Mouse (Mus musculus) embryonic facial prominence, embryonic 12.5 days (tissue): ENCODE measurements around the gene Islr. TPM values are rescaled to one million over a fixed set of nuclear protein-coding genes. Genes with fewer than 3 reads are reported as not detected.

ENCODE experiments used
- ATAC-seq: fragments of 200-750 bp; cut with Nextera tagmentation; 2 replicates; pipeline ENCODE4 v1.8.0; 2017; ENCODE audit not compliant: insufficient number of reproducible peaks, insufficient read depth, low FRiP score, low TSS enrichment
- H3K27ac ChIP-seq: fragments of 300-500 bp; sonication (generic); 2 replicates; pipeline ENCODE4 v1.5.1; 2016; ENCODE audit warnings: mild to moderate bottlenecking
- H3K27me3 ChIP-seq: fragments of 300-500 bp; sonication (generic); 2 replicates; pipeline ENCODE4 v1.6.1; 2016; ENCODE audit warnings: mild to moderate bottlenecking, moderate library complexity
- H3K36me3 ChIP-seq: fragments of 300-500 bp; sonication (generic); 2 replicates; pipeline ENCODE4 v1.6.1; 2016; ENCODE audit warnings: mild to moderate bottlenecking
- H3K4me1 ChIP-seq: fragments of 300-500 bp; sonication (generic); 2 replicates; pipeline ENCODE4 v1.6.1; 2016
- H3K4me2 ChIP-seq: fragments of 300-500 bp; sonication (generic); replicated peaks from 2 replicates; pipeline ENCODE4 v1.6.1; 2016; ENCODE audit warnings: mild to moderate bottlenecking, moderate library complexity
- H3K4me3 ChIP-seq: fragments of 300-500 bp; sonication (generic); 2 replicates; pipeline ENCODE4 v1.5.1; 2016; ENCODE audit warnings: mild to moderate bottlenecking
- H3K9ac ChIP-seq: fragments of 300-500 bp; sonication (generic); 2 replicates; pipeline ENCODE4 v1.6.1; 2016; ENCODE audit warnings: mild to moderate bottlenecking, moderate library complexity
- H3K9me3 ChIP-seq: fragments of 300-500 bp; sonication (generic); 2 replicates; pipeline ENCODE4 v1.6.1; 2016; ENCODE audit warnings: mild to moderate bottlenecking, moderate library complexity
- WGBS: fragments of 180-500 bp; shearing (Covaris S2); methylation state at CpG from one replicate; pipeline ENCODE4 v1.1.7; 2016; 5-methylcytosine and 5-hydroxymethylcytosine counted together
- polyA plus RNA-seq: library from polyadenylated mRNA; unstranded; fragments of >200 nt; fragmentation: Nextera tagmentation; extraction: Ambion mirVana; gene quantifications from 2 replicates; pipeline ENCODE4 v1.2.1, GENCODE M21; 2016

The Islr gene
- polyA plus RNA-seq, 1 experiment from 2014 or later = 95.6 TPM

DNA sequence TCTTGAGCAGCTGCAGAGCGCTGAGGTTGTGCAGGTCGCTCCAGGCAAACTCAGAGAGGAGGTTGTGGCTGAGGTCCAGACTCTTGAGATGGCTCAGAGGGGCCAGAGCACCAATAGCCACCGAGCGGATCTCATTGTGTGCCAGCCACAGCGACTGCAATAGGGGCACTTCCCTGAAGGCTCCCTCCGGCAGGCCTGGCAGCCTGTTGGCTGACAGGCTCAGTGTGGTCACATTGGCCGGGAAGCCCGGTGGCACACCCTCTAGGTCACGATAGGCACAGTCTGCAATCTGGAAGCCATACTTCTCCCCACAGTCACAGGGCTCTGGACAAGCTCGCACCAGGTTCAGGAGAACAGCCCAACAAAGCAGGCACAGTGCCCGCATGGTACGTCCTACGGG is 46.3 kb downstream of the Islr start:
- peaks cover 71% of the 10 kb centered on the region for H3K4me1 ChIP-seq
- no peak for ATAC-seq
- peaks cover 8% of the 10 kb centered on the region; the same call in 1 of the 2 replicates for H3K36me3 ChIP-seq
- no peaks in the 10 kb centered on the region for H3K27me3 ChIP-seq
- WGBS = 71% methylated on average over 13 of the region's 13 CpGs
- H3K27ac ChIP-seq = peak overlapping the region; percentile 98
- H3K4me2 ChIP-seq = peak overlapping the region; percentile 57
- H3K9ac ChIP-seq = peak overlapping the region; percentile 48
- H3K4me3 ChIP-seq = peak overlapping the region; percentile 33
- H3K9me3 ChIP-seq = no peaks in the 10 kb centered on the region

- Histone ChIP-seq H3K27ac (peak overlapping the region; percentile 98), H3K27me3 (no peaks in the 10 kb centered on the region), H3K4me3 (peak overlapping the region; percentile 33), H3K4me2 (peak overlapping the region; percentile 57), H3K9ac (peak overlapping the region; percentile 48; the same call in 1 of the 2 replicates), H3K4me1 (peaks cover 70% of the 10 kb centered on the region), H3K9me3 (no peaks in the 10 kb centered on the region), H3K36me3 (peaks cover 13% of the 10 kb centered on the region)
- 85% methylated on average over 22 of the region's 22 CpGs for WGBS
- ATAC-seq = no peak
These were observed 47.1 kb downstream of the Islr start for GRCm38 (mm10) chr9:58156819-58157560.

DNA sequence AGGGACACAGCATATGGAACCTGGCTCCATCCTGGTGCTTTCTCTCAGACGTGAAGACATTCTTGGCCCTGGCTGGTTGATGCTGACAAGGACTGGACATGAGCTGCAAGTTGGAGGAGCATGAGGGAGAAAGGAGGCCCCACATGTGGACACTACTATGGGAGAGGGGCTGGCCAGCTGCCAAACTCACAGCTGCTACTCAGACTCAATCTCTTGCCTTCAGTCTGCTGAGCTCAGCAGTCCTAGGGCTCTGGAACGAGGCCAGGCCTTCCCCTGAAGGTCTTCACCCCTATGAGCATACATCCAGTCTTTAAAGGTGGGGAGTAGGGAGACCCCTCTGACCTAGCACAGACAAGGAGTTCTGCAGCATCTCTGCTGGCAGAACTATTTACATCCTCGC is 48.7 kb downstream of the Islr start:
- Histone ChIP-seq H3K36me3 (peaks cover 25% of the 10 kb centered on the region), H3K4me1 (peaks cover 69% of the 10 kb centered on the region), H3K9me3 (no peaks in the 10 kb centered on the region), H3K27me3 (no peaks in the 10 kb centered on the region), H3K9ac (no peak overlapping the region), H3K4me2 (peak overlapping the region; percentile 57), H3K27ac (peak overlapping the region; percentile 73), H3K4me3 (0 out of 2 replicates have a peak overlapping the region, but pooled peaks have one; percentile 10)
- 56% methylated on average over 3 of the region's 3 CpGs for WGBS
- no peak for ATAC-seq

DNA sequence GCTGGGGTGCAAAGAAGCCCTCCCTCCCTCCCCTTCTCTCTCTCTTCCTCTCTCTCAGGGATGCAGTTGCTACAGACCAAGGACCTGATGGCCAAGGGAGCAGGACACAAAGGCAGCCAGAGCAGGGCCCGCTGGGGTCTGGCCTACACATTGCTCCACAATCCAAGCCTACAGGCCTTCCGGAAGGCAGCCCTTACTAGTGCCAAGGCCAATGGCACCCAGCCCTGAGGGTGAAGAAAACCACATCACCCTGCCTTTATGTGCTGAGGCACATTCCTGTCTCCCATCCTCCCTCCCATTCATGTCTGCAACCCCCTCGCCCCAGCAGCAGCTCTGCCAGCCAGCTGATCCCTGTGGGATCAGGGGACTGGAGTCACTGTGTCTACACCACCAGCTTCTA is 51.0 kb downstream of the Islr start:
- no peak overlapping the region for H3K4me2 ChIP-seq

GRCm38 (mm10) chr9:58150733-58151361 is 53.3 kb downstream of the Islr start:
- H3K27ac ChIP-seq = no peak overlapping the region
- H3K9me3 ChIP-seq = no peaks in the 10 kb centered on the region
- H3K4me2 ChIP-seq = no peak overlapping the region
- H3K4me1 ChIP-seq = peaks cover 29% of the 10 kb centered on the region
- WGBS = 73% methylated on average over 4 of the region's 4 CpGs
- no peak overlapping the region for H3K9ac ChIP-seq
- no peak for ATAC-seq
- H3K36me3 ChIP-seq = peaks cover 37% of the 10 kb centered on the region
- no peaks in the 10 kb centered on the region for H3K27me3 ChIP-seq
- no peak overlapping the region for H3K4me3 ChIP-seq

More for the DNA sequence above, 51.0 kb downstream of the Islr start:
- WGBS = 76% methylated on average over 3 of the region's 3 CpGs
- Histone ChIP-seq H3K36me3 (peaks cover 37% of the 10 kb centered on the region), H3K4me1 (peaks cover 48% of the 10 kb centered on the region), H3K9ac (0 out of 2 replicates have a peak overlapping the region, but pooled peaks have one; percentile 5), H3K27ac (peak overlapping the region; percentile 70; the same call in 1 of the 2 replicates), H3K4me3 (no peak overlapping the region), H3K27me3 (no peaks in the 10 kb centered on the region), H3K9me3 (no peaks in the 10 kb centered on the region)
- no peak for ATAC-seq

GRCm38 (mm10) chr9:58148806-58149205 is 55.3 kb downstream of the Islr start:
- Histone ChIP-seq H3K4me1 (peaks cover 26% of the 10 kb centered on the region), H3K4me2 (no peak overlapping the region), H3K27me3 (no peaks in the 10 kb centered on the region), H3K9me3 (no peaks in the 10 kb centered on the region), H3K36me3 (peaks cover 34% of the 10 kb centered on the region), H3K4me3 (no peak overlapping the region), H3K9ac (no peak overlapping the region), H3K27ac (no peak overlapping the region)
- 61% methylated on average over 2 of the region's 2 CpGs for WGBS
- no peak for ATAC-seq

DNA sequence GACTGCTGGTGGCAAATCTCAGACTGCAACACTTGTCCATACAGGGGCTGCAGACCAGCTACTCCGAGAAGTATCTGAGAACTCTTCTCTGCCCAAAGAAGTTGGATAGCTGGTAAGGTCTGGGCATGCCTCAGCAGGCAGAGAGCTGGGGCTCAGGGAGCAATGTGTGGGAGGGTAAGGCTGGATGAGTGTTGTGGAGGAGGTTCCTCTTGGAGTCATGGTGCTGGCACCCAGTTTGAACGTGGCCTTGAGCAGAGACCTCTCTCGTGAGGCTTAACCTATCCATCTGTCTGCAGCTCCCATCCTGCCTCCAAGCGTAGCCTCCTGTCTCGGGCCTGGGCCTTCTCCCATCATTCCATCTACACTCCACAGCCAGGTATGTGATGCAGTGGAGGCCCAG is 58.7 kb downstream of the Islr start:
- ATAC-seq = no peak
- Histone ChIP-seq H3K4me1 (peaks cover 27% of the 10 kb centered on the region), H3K36me3 (peaks cover 18% of the 10 kb centered on the region), H3K9me3 (no peaks in the 10 kb centered on the region), H3K27me3 (no peaks in the 10 kb centered on the region), H3K4me3 (no peak overlapping the region), H3K27ac (no peak overlapping the region), H3K4me2 (no peak overlapping the region), H3K9ac (no peak overlapping the region)
- 74% methylated on average over 5 of the region's 5 CpGs for WGBS

DNA sequence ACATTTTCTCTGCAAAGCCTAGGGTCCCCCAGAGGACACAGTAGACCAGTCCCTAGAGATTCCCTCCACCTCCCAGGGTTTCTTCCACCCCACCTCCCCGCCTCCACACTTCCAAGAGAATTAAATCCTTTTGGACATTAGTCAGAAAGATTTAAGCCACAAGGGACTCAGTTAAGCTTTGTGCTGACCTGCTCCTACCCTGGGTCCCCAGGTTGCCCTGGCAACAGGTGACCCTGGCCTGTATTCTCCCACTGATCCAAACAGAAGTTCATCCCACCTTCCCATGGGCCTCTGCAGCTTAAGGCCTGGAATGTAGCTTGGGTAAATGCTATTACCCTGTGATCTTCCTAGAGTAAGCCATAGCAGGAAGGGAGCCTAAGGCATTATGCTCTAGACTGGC is 59.4 kb downstream of the Islr start:
- Histone ChIP-seq H3K27ac (no peak overlapping the region), H3K27me3 (no peaks in the 10 kb centered on the region), H3K36me3 (peaks cover 12% of the 10 kb centered on the region), H3K4me3 (no peak overlapping the region), H3K9ac (no peak overlapping the region), H3K9me3 (no peaks in the 10 kb centered on the region), H3K4me1 (peaks cover 34% of the 10 kb centered on the region), H3K4me2 (no peak overlapping the region)
- WGBS = 54% methylated on average over 1 of the region's 1 CpGs
- ATAC-seq = no peak

DNA sequence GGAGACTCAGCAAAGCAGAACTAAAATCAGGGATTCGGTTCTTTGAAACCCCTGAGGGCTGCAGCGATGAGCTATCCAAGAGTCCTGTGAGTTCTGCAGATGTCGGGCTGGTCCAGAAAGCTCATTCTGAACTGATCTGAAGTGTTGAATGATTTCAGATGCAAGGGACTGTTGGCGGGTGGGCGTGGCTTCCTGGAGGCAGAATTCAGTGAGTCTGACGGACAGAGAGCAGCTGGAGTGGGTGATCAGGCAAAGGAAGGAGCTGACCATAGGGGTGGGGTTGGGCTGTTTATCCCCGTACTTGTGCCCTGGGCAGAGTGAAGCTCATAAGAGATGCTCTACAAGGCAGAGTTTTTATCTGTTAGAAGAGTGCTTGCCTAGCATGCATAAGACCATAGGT is 60.7 kb downstream of the Islr start:
- Histone ChIP-seq H3K9ac (no peak overlapping the region), H3K36me3 (peaks cover 5% of the 10 kb centered on the region; the same call in 1 of the 2 replicates), H3K27me3 (no peaks in the 10 kb centered on the region), H3K4me3 (no peak overlapping the region), H3K27ac (0 out of 2 replicates have a peak overlapping the region, but pooled peaks have one; percentile 26), H3K4me2 (no peak overlapping the region), H3K4me1 (peaks cover 38% of the 10 kb centered on the region), H3K9me3 (no peaks in the 10 kb centered on the region)
- 27% methylated on average over 7 of the region's 7 CpGs for WGBS
- no peak; the same call in 1 of the 2 replicates for ATAC-seq

DNA sequence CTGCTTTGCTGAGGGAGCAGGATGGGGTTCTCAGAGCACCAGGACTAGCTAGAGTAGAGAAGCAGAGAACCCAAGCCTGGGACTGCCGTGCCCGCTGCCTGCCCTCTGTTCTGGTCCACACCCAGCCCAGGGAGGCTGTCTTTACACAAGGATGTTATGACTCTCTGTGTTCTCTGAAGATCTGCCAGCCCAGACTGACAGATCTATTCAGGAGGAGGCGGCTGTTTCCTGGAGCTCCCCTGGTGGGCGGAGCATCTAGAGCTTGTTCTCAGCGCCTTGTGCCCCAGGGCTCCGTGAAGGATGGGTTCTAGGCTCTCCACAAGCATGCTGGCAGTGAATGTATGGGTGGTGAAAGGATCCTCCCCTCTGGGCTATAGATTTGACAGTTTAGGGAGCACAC is 64.2 kb downstream of the Islr start:
- no peaks in the 10 kb centered on the region for H3K9me3 ChIP-seq
- peaks cover 65% of the 10 kb centered on the region for H3K4me1 ChIP-seq
- no peak overlapping the region for H3K27ac ChIP-seq
- peaks cover 5% of the 10 kb centered on the region; the same call in 1 of the 2 replicates for H3K36me3 ChIP-seq
- H3K4me2 ChIP-seq = no peak overlapping the region
- WGBS = 43% methylated on average over 6 of the region's 6 CpGs
- no peaks in the 10 kb centered on the region for H3K27me3 ChIP-seq
- H3K4me3 ChIP-seq = no peak overlapping the region
- no peak overlapping the region for H3K9ac ChIP-seq
- no peak for ATAC-seq

DNA sequence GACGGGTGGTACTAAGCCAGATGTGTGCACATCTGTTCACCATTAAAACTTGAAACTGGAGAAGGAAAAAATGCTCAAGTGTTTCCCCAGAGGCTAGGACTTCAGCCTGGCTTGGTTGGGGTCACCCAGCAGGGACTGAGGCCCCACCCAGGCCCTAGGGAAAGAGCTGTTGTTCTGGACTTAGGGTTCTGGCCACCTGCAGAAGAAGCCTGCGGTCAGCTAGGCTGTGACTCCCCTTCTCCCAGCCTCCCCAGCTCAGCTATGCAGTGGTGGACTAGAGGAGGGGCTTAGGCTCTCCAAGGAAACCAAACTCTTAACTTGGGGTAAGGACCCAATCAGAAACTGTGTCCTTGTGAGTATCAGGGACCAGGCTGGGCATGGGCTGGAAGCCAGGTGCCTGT is 68.2 kb downstream of the Islr start:
- peak overlapping the region; percentile 92 for H3K27ac ChIP-seq
- no peak overlapping the region for H3K9ac ChIP-seq
- peak overlapping the region; percentile 33 for H3K4me2 ChIP-seq
- H3K4me1 ChIP-seq = peaks cover 82% of the 10 kb centered on the region
- no peak overlapping the region for H3K4me3 ChIP-seq
- ATAC-seq = peak; percentile 43; the same call in 1 of the 2 replicates
- no peaks in the 10 kb centered on the region for H3K27me3 ChIP-seq
- no peaks in the 10 kb centered on the region for H3K36me3 ChIP-seq
- WGBS = 7% methylated on average over 2 of the region's 2 CpGs
- H3K9me3 ChIP-seq = no peaks in the 10 kb centered on the region

DNA sequence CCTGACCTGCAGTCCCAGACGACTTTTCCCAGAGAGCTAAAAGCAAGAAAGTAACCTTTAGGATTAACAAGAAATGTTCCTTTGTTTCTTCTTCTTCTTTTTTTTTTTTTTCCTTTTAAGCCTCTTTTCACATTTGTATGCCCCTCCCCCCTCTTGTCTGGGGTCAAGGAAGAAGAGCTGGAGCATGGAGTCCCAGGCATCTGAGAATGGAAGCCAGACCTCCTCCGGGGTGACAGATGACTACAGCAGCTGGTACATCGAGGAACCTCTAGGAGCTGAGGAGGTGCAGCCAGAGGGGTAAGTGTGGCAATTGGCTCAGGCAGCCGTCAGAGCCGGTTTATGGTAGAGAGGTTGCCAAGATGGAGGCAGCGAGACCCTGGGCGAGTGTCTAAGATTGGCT is 69.2 kb downstream of the Islr start:
- H3K4me2 ChIP-seq = peak overlapping the region; percentile 33
- no peak overlapping the region for H3K9ac ChIP-seq
- 31% methylated on average over 7 of the region's 7 CpGs for WGBS
- no peak for ATAC-seq
- H3K4me3 ChIP-seq = no peak overlapping the region
- no peaks in the 10 kb centered on the region for H3K27me3 ChIP-seq
- peaks cover 87% of the 10 kb centered on the region for H3K4me1 ChIP-seq
- peak overlapping the region; percentile 92 for H3K27ac ChIP-seq
- H3K9me3 ChIP-seq = no peaks in the 10 kb centered on the region
- no peaks in the 10 kb centered on the region for H3K36me3 ChIP-seq
